Mouse (Mus musculus) spleen, postnatal 10 days (tissue): ENCODE data around the gene Mob4.
A peak's percentile ranks its signal among the peaks of the same experiment; 100 is the strongest.

ENCODE experiments used
- DNase-seq, 2 experiments: peaks; one replicate each; pipeline ENCODE4 v3.0.0; 2021 to 2022; ENCODE audit warnings: low spot score in 2 of 2

Mob4 gene

DNA sequence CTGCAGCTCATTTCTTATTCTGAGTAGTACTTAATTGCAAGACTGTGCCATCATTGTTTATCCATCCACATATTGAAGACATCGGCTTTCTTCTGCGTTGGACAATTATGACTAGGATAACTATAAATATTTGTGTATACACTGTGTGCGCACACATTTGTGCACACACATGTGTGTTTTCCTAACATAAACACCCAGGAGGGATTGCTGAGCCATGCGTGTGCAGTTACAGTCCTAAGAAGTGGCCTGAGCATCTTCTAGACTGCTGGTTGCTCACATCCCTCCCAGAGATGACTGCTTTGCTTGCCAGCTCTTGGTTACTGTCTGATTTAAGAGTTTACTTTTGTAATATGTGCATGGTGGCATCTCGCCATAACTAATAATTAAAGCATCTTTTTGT, 51.4 kb downstream of the Mob4 start:
- no peak for DNase-seq

DNA sequence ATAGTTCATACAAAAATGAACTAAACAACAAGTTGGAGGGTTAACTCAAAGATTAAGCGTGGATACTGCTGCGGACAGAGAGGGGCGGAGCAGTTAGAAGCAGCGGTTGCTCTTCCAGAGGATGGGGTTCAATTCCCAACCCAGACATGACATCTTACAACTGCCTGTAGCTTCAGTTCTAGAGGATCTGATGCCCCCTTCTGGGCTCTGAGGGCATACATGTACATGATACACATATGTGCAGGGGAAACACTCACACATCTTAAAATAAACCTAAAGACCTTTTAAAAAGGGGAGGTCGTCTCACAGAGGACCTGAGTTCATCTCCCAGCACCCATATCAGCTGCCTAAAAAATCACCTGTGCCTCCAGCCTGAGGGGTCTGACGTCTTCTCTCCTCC, 54.7 kb downstream of the Mob4 start:
- DNase-seq, result no peak

DNA sequence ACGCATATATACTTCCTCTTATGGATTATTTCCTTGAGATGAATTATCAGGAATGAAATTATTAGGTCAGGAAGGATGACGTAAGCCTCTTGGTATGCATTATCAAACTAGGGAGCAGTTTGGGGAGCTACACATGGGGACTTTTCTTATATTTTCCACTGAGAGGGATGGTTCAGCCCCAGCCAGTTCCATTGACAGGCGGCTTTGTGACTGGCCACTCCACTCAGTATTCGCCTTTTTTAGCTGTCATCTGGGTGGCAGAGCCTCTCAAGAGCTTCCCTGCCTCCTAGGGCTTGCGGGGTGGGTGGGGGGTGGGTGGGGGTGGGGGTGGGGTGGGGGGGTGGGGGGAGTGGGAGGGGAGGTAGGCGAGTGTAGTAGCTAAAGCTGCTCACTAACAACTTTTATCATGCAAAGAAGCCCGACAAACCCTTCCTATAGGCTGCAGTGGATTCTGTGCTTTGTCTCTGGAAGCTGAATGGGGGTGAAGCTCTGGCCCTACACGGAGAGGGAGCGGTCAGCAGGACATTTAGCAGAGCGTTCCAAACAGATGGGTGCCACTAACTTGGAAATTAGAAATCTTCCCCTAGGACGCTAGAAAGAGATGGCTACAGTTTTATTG, 55.7 kb downstream of the Mob4 start:
- no peak for DNase-seq

DNA sequence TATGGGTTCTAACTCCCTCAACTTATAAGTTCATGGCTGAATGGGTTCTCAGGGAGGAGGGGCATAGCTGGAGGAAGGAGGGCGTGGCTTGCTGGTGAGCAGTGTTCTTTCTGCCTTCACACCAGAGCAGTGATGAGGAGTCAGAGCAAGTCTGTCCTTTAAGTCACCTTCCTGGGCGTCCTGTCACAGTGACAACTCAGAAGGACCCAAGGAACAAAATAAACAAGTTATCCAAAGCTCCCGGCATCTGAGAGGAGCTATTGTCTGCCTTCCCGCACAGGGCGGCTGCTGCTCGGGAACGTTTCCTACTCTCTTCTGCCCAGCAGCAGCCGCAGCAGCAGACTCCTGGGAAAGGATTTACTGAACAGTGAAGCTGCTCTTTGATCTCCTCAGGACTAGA, 61.0 kb downstream of the Mob4 start:
- no peak for DNase-seq

DNA sequence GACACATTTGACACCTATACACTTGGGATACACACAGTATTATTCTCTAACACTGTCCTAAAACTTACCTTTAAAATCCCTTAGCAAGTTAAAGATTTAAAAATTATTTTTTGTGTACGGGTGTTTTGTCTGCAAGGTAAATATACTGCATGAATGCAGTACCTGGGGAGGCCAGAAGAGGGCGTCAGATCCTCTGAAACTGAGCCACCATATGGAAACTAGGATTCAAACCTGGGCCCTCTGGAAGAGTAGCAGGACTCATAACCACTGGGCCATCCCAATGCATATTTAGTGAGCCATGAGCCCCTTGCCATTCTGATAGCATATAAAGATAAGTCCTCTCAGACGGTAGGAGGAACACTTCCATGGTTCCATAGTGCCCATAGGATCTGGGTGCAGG, 61.8 kb downstream of the Mob4 start:
- DNase-seq, result peak in 1 of 2 experiments; percentile 65

DNA sequence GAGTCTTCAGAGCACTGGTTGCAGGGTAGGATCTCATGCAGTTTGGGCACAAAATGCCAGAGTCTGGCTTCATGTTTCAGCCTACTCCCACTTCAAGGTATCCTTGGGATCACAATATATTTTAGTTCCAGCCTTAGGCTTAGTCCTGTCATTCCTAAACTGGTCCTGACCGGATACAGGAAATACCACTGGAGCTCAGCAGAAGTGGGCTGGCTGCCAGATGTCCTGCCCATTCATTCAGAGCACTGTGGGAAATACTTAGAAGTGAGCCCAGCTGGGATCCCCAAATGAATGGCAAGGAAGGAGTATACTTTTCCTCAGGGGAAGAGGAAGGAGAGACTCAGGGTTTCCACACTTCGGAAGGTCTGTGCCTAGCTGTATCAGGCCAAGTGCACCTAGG, 62.3 kb downstream of the Mob4 start:
- peak in 1 of 2 experiments; percentile 28 for DNase-seq

DNA sequence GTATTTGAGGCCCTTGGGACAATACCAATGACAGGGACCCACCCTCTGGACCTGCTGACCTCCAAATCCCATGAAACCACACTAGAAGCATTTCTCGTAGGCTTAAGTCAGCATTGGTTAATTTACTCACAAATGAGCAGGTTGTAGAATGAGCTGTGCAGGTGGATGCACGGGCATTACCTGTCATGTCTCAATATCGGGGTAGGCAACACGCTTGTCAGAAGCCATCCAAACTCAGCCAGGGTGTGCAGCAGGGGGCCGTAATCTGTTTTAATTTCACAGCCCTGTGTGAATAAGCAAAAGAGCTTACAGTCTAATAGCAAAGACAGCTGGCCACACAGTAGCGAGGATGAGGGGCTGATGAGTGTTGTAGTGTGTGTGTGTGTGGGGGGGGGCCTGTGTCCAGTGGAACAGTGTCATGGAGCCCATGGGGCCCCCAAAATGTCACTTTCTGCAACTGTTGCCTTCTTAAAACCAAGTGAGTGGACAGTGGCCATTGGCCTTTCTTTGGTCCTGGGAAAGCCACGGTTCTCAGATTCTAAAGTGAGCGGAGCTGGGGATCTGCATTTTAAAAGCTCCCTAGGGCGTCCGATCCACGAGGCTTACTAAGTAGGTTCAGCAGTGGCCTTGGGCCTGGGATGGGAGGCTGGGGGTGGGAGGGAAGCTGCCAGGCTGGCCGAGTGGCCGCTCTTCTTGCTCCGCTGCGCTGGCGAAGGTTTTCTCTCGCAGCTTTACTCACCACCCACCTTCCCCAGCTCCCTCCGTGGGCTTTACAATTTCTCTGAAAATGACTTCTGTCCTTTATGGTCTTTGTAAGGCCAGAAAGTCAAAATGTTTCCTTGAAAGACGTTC, 63.3 kb downstream of the Mob4 start:
- DNase-seq, result no peak

DNA sequence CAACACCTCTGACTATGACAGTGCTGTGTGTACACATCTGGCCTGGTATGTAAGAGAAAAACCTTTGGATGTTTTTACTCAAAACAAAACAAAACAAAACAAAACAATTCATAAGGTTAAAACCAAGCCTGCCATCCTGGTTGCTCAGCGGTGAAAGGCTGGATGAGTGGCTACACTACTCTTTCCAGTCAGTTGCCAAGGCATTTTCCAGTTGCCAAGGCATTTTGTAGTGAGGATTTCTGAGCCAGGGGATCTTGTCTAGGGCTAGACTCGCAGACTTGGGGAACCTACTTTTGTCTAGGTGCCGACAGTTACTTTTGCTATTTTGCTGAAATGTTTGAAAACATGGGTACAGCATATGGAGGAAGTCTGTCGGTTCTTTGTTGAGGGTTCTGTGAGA, 64.0 kb downstream of the Mob4 start:
- no peak for DNase-seq

DNA sequence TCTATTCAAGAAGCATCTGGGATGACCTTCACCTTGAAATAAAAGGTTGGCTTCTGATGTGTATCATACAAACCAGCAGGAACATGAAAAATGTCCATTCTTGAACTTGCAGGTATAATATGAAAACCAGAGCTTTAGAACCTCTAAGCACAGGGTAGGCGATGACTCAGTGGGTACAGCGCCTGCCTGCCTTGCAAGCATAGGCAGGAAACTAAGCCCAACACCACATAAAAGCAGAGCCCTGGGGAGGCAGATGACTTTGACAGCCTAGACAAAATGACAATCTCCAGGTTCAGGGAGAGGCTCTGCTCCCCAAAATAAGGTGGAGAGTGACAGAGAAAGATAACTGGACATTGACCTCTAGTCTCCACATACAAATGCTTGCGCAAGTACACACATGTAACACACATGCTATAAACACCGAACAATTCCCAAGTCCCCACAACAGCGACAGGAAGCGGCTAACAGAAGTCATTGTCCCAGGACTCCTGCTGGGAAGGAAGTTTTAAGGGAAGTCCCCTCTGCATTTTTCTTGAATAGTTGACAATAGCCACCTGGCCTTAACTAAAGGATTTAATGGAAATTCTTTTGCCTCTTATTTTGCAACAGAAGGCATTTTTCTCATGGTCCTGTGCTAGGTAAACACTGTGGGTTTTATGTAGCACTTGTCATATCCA, 65.4 kb downstream of the Mob4 start:
- DNase-seq, result no peak

DNA sequence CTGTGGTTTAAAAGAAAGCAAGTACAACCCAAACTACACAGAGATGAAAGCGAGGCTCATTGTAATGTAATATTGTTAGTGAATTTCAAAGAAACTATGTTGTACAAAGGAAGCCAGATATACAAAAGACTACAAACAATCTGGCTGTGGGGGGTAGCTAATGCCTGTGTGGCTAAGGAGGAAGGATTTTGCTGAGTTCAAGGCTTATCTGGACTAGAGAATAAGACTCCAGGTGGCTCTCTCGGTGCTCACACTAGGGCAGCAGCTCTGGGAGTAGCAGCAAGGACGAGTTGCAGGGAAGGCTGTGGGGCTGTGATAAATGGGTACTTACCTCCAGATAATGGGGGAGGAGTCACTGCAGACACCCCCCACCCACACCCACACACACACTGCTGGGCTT, 67.7 kb downstream of the Mob4 start:
- no peak for DNase-seq

DNA sequence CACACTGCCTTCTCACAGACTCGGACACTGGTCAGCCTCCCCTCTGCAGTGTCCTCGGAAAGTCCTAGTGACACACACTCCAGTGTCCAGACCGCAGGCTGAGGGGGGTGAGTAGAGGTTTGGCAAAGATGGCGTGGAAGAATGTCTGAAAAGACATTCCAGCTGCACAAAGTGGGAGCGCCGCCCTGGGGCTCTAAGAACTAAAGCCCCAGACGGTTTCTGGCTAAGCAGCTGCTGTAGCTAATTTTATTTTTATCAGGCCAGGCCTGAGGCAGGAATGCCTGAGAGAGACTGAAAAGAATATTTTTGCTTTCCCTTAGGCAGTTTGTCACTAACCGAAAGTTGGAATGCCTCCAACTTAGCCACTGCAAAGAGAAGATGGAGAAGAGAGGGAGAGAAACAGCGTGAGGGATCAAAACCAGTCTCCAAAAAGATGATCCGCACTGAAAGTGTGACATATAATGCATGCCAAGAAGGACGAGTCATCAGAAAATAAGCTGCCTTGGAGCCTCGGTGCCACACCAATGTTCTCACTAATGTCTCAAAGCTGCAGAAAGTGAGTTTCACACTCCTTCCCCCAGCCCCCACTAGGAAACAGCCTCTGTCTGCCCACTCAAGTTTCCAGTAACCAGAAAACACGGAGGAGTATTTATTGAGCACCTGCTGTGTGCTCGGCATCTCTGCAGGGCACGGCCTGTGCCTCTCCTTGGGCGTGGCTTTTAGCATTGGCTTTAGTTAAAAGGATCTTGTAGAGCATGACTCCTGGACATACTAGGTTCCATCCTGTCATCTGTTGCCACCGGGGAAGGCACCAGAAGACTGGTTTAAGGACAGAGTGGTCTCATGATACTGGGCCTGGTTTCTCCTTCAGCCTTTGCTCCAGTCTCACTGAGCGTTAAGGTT, 71.1 kb downstream of the Mob4 start:
- no peak for DNase-seq
